Mouse (Mus musculus) kidney, embryonic 16.5 days (tissue): Measurements from ENCODE around the gene Aven. TPM values are rescaled to one million over a fixed set of nuclear protein-coding genes. Genes with fewer than 3 reads are reported as not detected.

Experiments used
- ATAC-seq: fragments of 200-750 bp; cut with Nextera tagmentation; 2 replicates; pipeline ENCODE4 v1.8.0; 2017; ENCODE audit warnings: moderate TSS enrichment; ENCODE audit not compliant: low FRiP score, low TSS enrichment
- H3K27ac ChIP-seq: fragments of 300-500 bp; sonication (generic); 2 replicates; pipeline ENCODE4 v1.5.1; 2014; ENCODE audit warnings: low read length
- H3K27me3 ChIP-seq: fragments of 300-500 bp; sonication (generic); 2 replicates; pipeline ENCODE4 v1.6.1; 2014; ENCODE audit warnings: low read length, control low read depth, mixed read lengths; ENCODE audit not compliant: insufficient read depth
- H3K36me3 ChIP-seq: fragments of 300-500 bp; sonication (generic); 2 replicates; pipeline ENCODE4 v1.6.1; 2014; ENCODE audit warnings: low read length, control low read depth, mixed read lengths; ENCODE audit not compliant: insufficient read depth
- H3K4me1 ChIP-seq: fragments of 300-500 bp; sonication (generic); 2 replicates; pipeline ENCODE4 v1.6.1; 2014; ENCODE audit warnings: low read length, control low read depth, mixed read lengths; ENCODE audit not compliant: insufficient read depth
- H3K4me2 ChIP-seq: fragments of 300-500 bp; sonication (generic); replicated peaks from 2 replicates; pipeline ENCODE4 v1.6.1; 2014; ENCODE audit warnings: low read depth, low read length
- H3K4me3 ChIP-seq: fragments of 300-500 bp; sonication (generic); 2 replicates; pipeline ENCODE4 v1.5.1; 2014; ENCODE audit warnings: mild to moderate bottlenecking, low read length
- H3K9ac ChIP-seq: fragments of 300-500 bp; sonication (generic); replicated peaks from 2 replicates; pipeline ENCODE4 v1.6.1; 2014; ENCODE audit warnings: low read length
- H3K9me3 ChIP-seq: fragments of 300-500 bp; sonication (generic); 2 replicates; pipeline ENCODE4 v1.6.1; 2016; ENCODE audit warnings: low read length, control low read depth
- WGBS: fragments of 180-500 bp; shearing (Covaris S2); extraction: QIAGEN DNeasy Blood & Tissue Kit; methylation state at CpG from one replicate; pipeline ENCODE4 v1.1.7; 2014; 5-methylcytosine and 5-hydroxymethylcytosine counted together
- polyA plus RNA-seq: library from polyadenylated mRNA; unstranded; fragments of >200 nt; fragmentation: Nextera tagmentation; extraction: Ambion mirVana; gene quantifications from 2 replicates; pipeline ENCODE4 v1.2.1, GENCODE M21; 2015

Gene Aven
- polyA plus RNA-seq, 1 experiment from 2014 or later: 7.3 TPM

GRCm38 (mm10) chr2:112484886-112485285 is 7.9 kb upstream of the Aven start:
- H3K9ac ChIP-seq: no peak overlapping the region
- H3K4me2 ChIP-seq: no peak overlapping the region
- H3K4me3 ChIP-seq: no peak overlapping the region
- WGBS: 57% methylated on average over 2 of the region's 2 CpGs
- no peaks in the 10 kb centered on the region for H3K36me3 ChIP-seq
- H3K4me1 ChIP-seq: peaks cover 9% of the 10 kb centered on the region
- ATAC-seq: no peak
- H3K9me3 ChIP-seq: no peaks in the 10 kb centered on the region
- H3K27ac ChIP-seq: no peak overlapping the region
- H3K27me3 ChIP-seq: no peaks in the 10 kb centered on the region

- no peaks in the 10 kb centered on the region for H3K36me3 ChIP-seq
- H3K9ac ChIP-seq: no peak overlapping the region
- no peak overlapping the region for H3K4me2 ChIP-seq
- no peak for ATAC-seq
- WGBS: 59% methylated on average over 11 of the region's 11 CpGs
- H3K4me3 ChIP-seq: no peak overlapping the region
- H3K9me3 ChIP-seq: no peaks in the 10 kb centered on the region
- H3K4me1 ChIP-seq: peaks cover 17% of the 10 kb centered on the region; the same call in 1 of the 2 replicates
- H3K27me3 ChIP-seq: no peaks in the 10 kb centered on the region
- 0 out of 2 replicates have a peak overlapping the region, but pooled peaks have one; percentile 6 for H3K27ac ChIP-seq
Measured at GRCm38 (mm10) chr2:112490483-112491196, 2.1 kb upstream of the Aven start.

DNA sequence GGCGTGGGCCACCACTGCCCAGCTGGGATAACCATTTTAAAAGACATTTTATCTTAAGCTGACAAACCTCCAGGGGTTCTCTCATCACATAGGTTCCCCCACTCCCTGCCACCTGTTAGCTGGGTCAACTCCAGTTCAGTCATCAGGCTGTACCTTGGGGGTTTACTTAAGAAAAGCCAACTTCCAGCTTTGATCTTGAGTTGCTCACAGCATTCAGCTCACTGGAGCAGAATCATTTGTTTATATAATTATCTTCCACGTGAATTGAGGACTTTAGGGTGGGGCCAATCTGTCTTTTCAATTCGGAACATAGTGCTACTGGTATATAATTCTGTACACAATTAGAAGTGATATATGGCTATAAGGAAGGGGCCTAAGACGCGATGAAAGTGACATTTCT is 1.1 kb upstream of the Aven start:
- Histone ChIP-seq H3K27ac (no peak overlapping the region), H3K4me3 (no peak overlapping the region), H3K4me1 (peaks cover 17% of the 10 kb centered on the region; the same call in 1 of the 2 replicates), H3K9me3 (no peaks in the 10 kb centered on the region), H3K27me3 (no peaks in the 10 kb centered on the region), H3K4me2 (no peak overlapping the region), H3K36me3 (no peaks in the 10 kb centered on the region), H3K9ac (no peak overlapping the region)
- ATAC-seq: no peak
- 69% methylated on average over 5 of the region's 5 CpGs for WGBS

GRCm38 (mm10) chr2:112492431-112492855 is 321 bp upstream of the Aven start:
- peak overlapping the region; percentile 61 for H3K4me2 ChIP-seq
- H3K36me3 ChIP-seq: no peaks in the 10 kb centered on the region
- H3K9ac ChIP-seq: peak overlapping the region; percentile 100
- 7% methylated on average over 9 of the region's 9 CpGs for WGBS
- H3K27ac ChIP-seq: peak overlapping the region; percentile 99
- H3K4me1 ChIP-seq: peaks cover 17% of the 10 kb centered on the region; the same call in 1 of the 2 replicates
- peak; percentile 24 for ATAC-seq
- H3K9me3 ChIP-seq: no peaks in the 10 kb centered on the region
- no peaks in the 10 kb centered on the region for H3K27me3 ChIP-seq
- H3K4me3 ChIP-seq: peak overlapping the region; percentile 77

DNA sequence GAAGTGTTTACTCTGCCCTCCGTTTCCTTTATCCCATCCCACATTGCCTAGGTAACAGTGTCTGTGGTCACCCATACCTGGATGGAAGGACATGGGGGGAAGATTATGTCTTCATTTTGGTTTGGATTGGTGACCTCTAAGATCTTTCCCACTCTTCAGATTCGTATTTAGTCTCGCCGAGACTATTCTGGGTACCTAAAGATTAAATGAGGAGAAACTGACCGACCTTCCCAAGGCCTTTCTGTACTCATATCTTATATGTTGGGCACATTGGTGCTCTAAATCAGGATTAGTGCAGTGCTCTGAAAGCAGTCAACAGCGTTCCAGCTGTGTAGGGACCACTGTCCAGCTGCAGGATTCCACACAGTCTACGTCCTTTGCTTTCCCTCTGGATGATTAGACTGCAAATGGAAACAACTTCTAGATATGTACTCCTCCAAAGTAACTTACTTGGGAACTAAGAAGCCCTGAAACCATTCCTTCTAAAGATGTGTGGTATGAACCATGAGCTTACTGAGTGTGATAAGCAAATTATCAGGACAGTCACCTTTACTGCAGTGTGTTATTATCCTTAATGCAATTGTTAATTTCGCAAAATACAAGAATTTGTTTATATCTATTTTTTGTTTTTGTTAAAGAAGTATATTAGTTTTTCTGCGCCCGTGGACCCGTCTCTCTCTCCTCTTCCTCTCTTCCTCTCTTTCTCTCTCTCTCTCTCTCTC is 936 bp downstream of the Aven start:
- Histone ChIP-seq H3K27me3 (no peaks in the 10 kb centered on the region), H3K4me2 (peak overlapping the region; percentile 61), H3K27ac (peak overlapping the region; percentile 99), H3K4me3 (peak overlapping the region; percentile 77), H3K9ac (peak overlapping the region; percentile 100), H3K36me3 (no peaks in the 10 kb centered on the region), H3K9me3 (no peaks in the 10 kb centered on the region), H3K4me1 (peaks cover 17% of the 10 kb centered on the region; the same call in 1 of the 2 replicates)
- peak; percentile 21; the same call in 1 of the 2 replicates for ATAC-seq
- 37% methylated on average over 11 of the region's 11 CpGs for WGBS

DNA sequence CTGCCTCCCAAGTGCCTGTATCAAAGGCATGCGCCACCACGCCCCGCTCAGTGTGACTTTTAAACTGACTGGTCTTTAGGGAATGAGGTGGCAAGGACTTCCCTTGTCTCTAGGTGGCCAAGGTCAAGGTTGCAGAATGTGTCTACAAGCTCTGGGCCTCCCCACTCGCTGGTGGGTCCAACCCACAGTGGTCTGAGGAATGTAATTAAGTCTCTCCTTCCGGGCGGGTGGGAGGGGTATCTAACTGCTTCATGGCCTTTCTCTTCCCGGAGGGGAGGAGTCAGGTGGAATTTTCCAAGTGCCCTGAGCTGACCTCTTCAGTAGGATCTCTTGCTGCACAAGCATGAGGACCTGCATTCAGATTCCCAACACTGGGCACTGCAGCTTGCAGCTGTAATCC is 5.1 kb downstream of the Aven start:
- Histone ChIP-seq H3K36me3 (no peaks in the 10 kb centered on the region), H3K4me2 (no peak overlapping the region), H3K9ac (no peak overlapping the region), H3K4me1 (peaks cover 16% of the 10 kb centered on the region), H3K27me3 (no peaks in the 10 kb centered on the region), H3K9me3 (no peaks in the 10 kb centered on the region), H3K27ac (no peak overlapping the region), H3K4me3 (no peak overlapping the region)
- WGBS: 63% methylated on average over 7 of the region's 7 CpGs
- ATAC-seq: no peak

DNA sequence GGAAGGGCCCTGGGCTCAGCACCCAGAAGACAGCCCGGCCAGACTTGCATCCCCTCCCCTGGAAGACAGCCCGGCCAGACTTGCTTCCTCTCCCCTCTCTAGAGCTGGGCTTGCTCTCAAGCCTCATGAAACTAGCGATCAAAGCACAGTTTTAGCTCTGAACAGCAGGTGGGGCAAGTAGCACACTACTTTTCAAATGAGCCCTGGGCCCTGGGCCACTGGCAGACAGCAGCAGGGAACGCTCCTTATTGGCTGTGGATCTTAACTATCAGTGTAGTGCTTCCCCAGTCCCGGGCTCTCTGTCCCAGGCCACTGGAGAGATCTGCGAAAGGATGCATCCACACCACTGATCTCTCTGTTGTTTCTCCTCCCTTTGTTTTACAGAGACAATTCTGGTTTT is 8.4 kb downstream of the Aven start:
- Histone ChIP-seq H3K9ac (no peak overlapping the region), H3K4me2 (no peak overlapping the region), H3K27ac (no peak overlapping the region), H3K27me3 (no peaks in the 10 kb centered on the region), H3K9me3 (no peaks in the 10 kb centered on the region), H3K4me3 (no peak overlapping the region), H3K4me1 (peaks cover 9% of the 10 kb centered on the region), H3K36me3 (no peaks in the 10 kb centered on the region)
- ATAC-seq: peak; percentile 95
- 4% methylated on average over 6 of the region's 6 CpGs for WGBS

GRCm38 (mm10) chr2:112503978-112504377 is 11.2 kb downstream of the Aven start:
- no peak for ATAC-seq
- no peak overlapping the region for H3K9ac ChIP-seq
- no peak overlapping the region for H3K4me3 ChIP-seq
- no peak overlapping the region for H3K27ac ChIP-seq
- 89% methylated on average over 6 of the region's 6 CpGs for WGBS
- H3K27me3 ChIP-seq: no peaks in the 10 kb centered on the region
- H3K4me2 ChIP-seq: no peak overlapping the region
- H3K36me3 ChIP-seq: no peaks in the 10 kb centered on the region
- peaks cover 9% of the 10 kb centered on the region for H3K4me1 ChIP-seq
- no peaks in the 10 kb centered on the region for H3K9me3 ChIP-seq

- ATAC-seq: no peak
- no peaks in the 10 kb centered on the region for H3K36me3 ChIP-seq
- H3K27me3 ChIP-seq: no peaks in the 10 kb centered on the region
- H3K9me3 ChIP-seq: no peaks in the 10 kb centered on the region
- no peaks in the 10 kb centered on the region for H3K4me1 ChIP-seq
- WGBS: 83% methylated on average over 5 of the region's 5 CpGs
- no peak overlapping the region for H3K27ac ChIP-seq
- H3K4me2 ChIP-seq: no peak overlapping the region
- H3K4me3 ChIP-seq: no peak overlapping the region
- no peak overlapping the region for H3K9ac ChIP-seq
Measured at GRCm38 (mm10) chr2:112506841-112507435, 14.2 kb downstream of the Aven start.
